Mouse (Mus musculus) heart, postnatal 25 days (tissue): Measurements from ENCODE around the gene 4933402D24Rik. TPM values are rescaled to one million over a fixed set of nuclear protein-coding genes. Genes with fewer than 3 reads are reported as not detected.

ENCODE experiments used
- total RNA-seq, 2 experiments: library from RNA; stranded (reverse); gene quantifications; 2 replicates each; pipeline ENCODE4 v1.2.3; 2021

Gene 4933402D24Rik
- total RNA-seq, 2 experiments from 2014 or later, result not detected

Other genes starting within 250 kb of the 4933402D24Rik start
- gene Gm39653, start 153.3 kb downstream of the 4933402D24Rik start, total RNA-seq, result not detected
- gene Dytn, start 82.3 kb downstream of the 4933402D24Rik start, total RNA-seq, result not detected
- gene Mdh1b, start 38.9 kb downstream of the 4933402D24Rik start, total RNA-seq, result not detected
- 10 to 100 TPM; 30.7 to 34.4 TPM for gene Fastkd2, start 38.7 kb downstream of the 4933402D24Rik start, total RNA-seq